Mouse (Mus musculus): ENCODE results near the gene Mier1. TPM values are rescaled to one million over a fixed set of nuclear protein-coding genes. Genes with fewer than 3 reads are reported as not detected.

Mier1 gene
- polyA plus RNA-seq, 1 experiment from 2014 or later, result 28.8 TPM

- Histone ChIP-seq H3K4me2 (ENCODE audit: low read length) (no peak overlapping the region), H3K27me3 (replicated peaks; ENCODE audit: control insufficient read depth, insufficient read depth, low read length) (no peaks in the 10 kb centered on the region), H3K4me3 (ENCODE audit: low read length) (no peak overlapping the region), H3K27ac (ENCODE audit: low read depth, low read length) (no peak overlapping the region), H3K4me1 (ENCODE audit: control insufficient read depth, insufficient read depth, low read depth, low read length) (peaks cover 3% of the 10 kb centered on the region; the same call in 1 of the 2 replicates), H3K9ac (ENCODE audit: low read depth, low read length) (no peak overlapping the region), H3K9me3 (ENCODE audit: control insufficient read depth, low read length) (no peaks in the 10 kb centered on the region), H3K36me3 (ENCODE audit: control insufficient read depth, insufficient read depth, low read length) (peaks cover 11% of the 10 kb centered on the region)
- no peak for ATAC-seq
- WGBS, result 82% methylated on average over 7 of the region's 7 CpGs
Measured at GRCm38 (mm10) chr4:103178635-103179318, 64.6 kb downstream of the Mier1 start.

GRCm38 (mm10) chr4:103179581-103179980 is 65.4 kb downstream of the Mier1 start:
- Histone ChIP-seq H3K36me3 (ENCODE audit: control insufficient read depth, insufficient read depth, low read length) (peaks cover 15% of the 10 kb centered on the region), H3K4me3 (ENCODE audit: low read length) (no peak overlapping the region), H3K9ac (ENCODE audit: low read depth, low read length) (no peak overlapping the region), H3K27me3 (replicated peaks; ENCODE audit: control insufficient read depth, insufficient read depth, low read length) (no peaks in the 10 kb centered on the region), H3K4me1 (ENCODE audit: control insufficient read depth, insufficient read depth, low read depth, low read length) (peaks cover 3% of the 10 kb centered on the region; the same call in 1 of the 2 replicates), H3K9me3 (ENCODE audit: control insufficient read depth, low read length) (no peaks in the 10 kb centered on the region), H3K4me2 (ENCODE audit: low read length) (no peak overlapping the region), H3K27ac (ENCODE audit: low read depth, low read length) (no peak overlapping the region)
- 50% methylated on average over 3 of the region's 3 CpGs for WGBS
- no peak for ATAC-seq

GRCm38 (mm10) chr4:103180300-103180888 is 66.2 kb downstream of the Mier1 start:
- H3K36me3 ChIP-seq (ENCODE audit: control insufficient read depth, insufficient read depth, low read length), result peaks cover 15% of the 10 kb centered on the region
- no peak overlapping the region for H3K9ac ChIP-seq (ENCODE audit: low read depth, low read length)
- ATAC-seq, result no peak
- no peak overlapping the region for H3K27ac ChIP-seq (ENCODE audit: low read depth, low read length)
- H3K4me2 ChIP-seq (ENCODE audit: low read length), result no peak overlapping the region
- 53% methylated on average over 8 of the region's 8 CpGs for WGBS
- no peak overlapping the region for H3K4me3 ChIP-seq (ENCODE audit: low read length)
- no peaks in the 10 kb centered on the region for H3K27me3 ChIP-seq (replicated peaks; ENCODE audit: control insufficient read depth, insufficient read depth, low read length)
- H3K4me1 ChIP-seq (ENCODE audit: control insufficient read depth, insufficient read depth, low read depth, low read length), result peaks cover 3% of the 10 kb centered on the region; the same call in 1 of the 2 replicates
- H3K9me3 ChIP-seq (ENCODE audit: control insufficient read depth, low read length), result no peaks in the 10 kb centered on the region

GRCm38 (mm10) chr4:103188786-103189640 is 74.8 kb downstream of the Mier1 start:
- Histone ChIP-seq H3K36me3 (ENCODE audit: control insufficient read depth, insufficient read depth, low read length) (peaks cover 20% of the 10 kb centered on the region), H3K27me3 (replicated peaks; ENCODE audit: control insufficient read depth, insufficient read depth, low read length) (no peaks in the 10 kb centered on the region), H3K4me2 (ENCODE audit: low read length) (no peak overlapping the region), H3K4me3 (ENCODE audit: low read length) (no peak overlapping the region), H3K4me1 (ENCODE audit: control insufficient read depth, insufficient read depth, low read depth, low read length) (no peaks in the 10 kb centered on the region), H3K27ac (ENCODE audit: low read depth, low read length) (no peak overlapping the region), H3K9ac (ENCODE audit: low read depth, low read length) (no peak overlapping the region), H3K9me3 (ENCODE audit: control insufficient read depth, low read length) (no peaks in the 10 kb centered on the region)
- ATAC-seq, result no peak
- WGBS, result 89% methylated on average over 8 of the region's 8 CpGs

GRCm38 (mm10) chr4:103192421-103192820 is 78.2 kb downstream of the Mier1 start:
- Histone ChIP-seq H3K27ac (ENCODE audit: low read depth, low read length) (no peak overlapping the region), H3K27me3 (replicated peaks; ENCODE audit: control insufficient read depth, insufficient read depth, low read length) (no peaks in the 10 kb centered on the region), H3K36me3 (ENCODE audit: control insufficient read depth, insufficient read depth, low read length) (peaks cover 12% of the 10 kb centered on the region), H3K4me3 (ENCODE audit: low read length) (no peak overlapping the region), H3K9me3 (ENCODE audit: control insufficient read depth, low read length) (no peaks in the 10 kb centered on the region), H3K4me1 (ENCODE audit: control insufficient read depth, insufficient read depth, low read depth, low read length) (no peaks in the 10 kb centered on the region), H3K9ac (ENCODE audit: low read depth, low read length) (no peak overlapping the region), H3K4me2 (ENCODE audit: low read length) (no peak overlapping the region)
- 89% methylated on average over 2 of the region's 2 CpGs for WGBS
- no peak for ATAC-seq

- H3K4me2 ChIP-seq (ENCODE audit: low read length), result no peak overlapping the region
- H3K4me1 ChIP-seq (ENCODE audit: control insufficient read depth, insufficient read depth, low read depth, low read length), result no peaks in the 10 kb centered on the region
- H3K9ac ChIP-seq (ENCODE audit: low read depth, low read length), result no peak overlapping the region
- no peak for ATAC-seq
- H3K36me3 ChIP-seq (ENCODE audit: control insufficient read depth, insufficient read depth, low read length), result 0 out of 2 replicates have a peak, but pooled peaks cover 9% of the 10 kb centered on the region
- no peak overlapping the region for H3K27ac ChIP-seq (ENCODE audit: low read depth, low read length)
- H3K9me3 ChIP-seq (ENCODE audit: control insufficient read depth, low read length), result no peaks in the 10 kb centered on the region
- no peak overlapping the region for H3K4me3 ChIP-seq (ENCODE audit: low read length)
- no peaks in the 10 kb centered on the region for H3K27me3 ChIP-seq (replicated peaks; ENCODE audit: control insufficient read depth, insufficient read depth, low read length)
- WGBS, result 88% methylated on average over 8 of the region's 8 CpGs
Measured at GRCm38 (mm10) chr4:103197401-103197800, 83.2 kb downstream of the Mier1 start.

- no peak for ATAC-seq
- no peaks in the 10 kb centered on the region for H3K4me1 ChIP-seq (ENCODE audit: control insufficient read depth, insufficient read depth, low read depth, low read length)
- whole genome bisulfite sequencing, result 49% methylated on average over 4 of the region's 4 CpGs
- no peak overlapping the region for H3K9ac ChIP-seq (ENCODE audit: low read depth, low read length)
- H3K36me3 ChIP-seq (ENCODE audit: control insufficient read depth, insufficient read depth, low read length), result peaks cover 9% of the 10 kb centered on the region; the same call in 1 of the 2 replicates
- H3K4me2 ChIP-seq (ENCODE audit: low read length), result no peak overlapping the region
- H3K9me3 ChIP-seq (ENCODE audit: control insufficient read depth, low read length), result no peaks in the 10 kb centered on the region
- H3K27ac ChIP-seq (ENCODE audit: low read depth, low read length), result no peak overlapping the region
- H3K4me3 ChIP-seq (ENCODE audit: low read length), result no peak overlapping the region
- no peaks in the 10 kb centered on the region for H3K27me3 ChIP-seq (replicated peaks; ENCODE audit: control insufficient read depth, insufficient read depth, low read length)
Measured at GRCm38 (mm10) chr4:103199086-103199485, 84.9 kb downstream of the Mier1 start.

- no peak overlapping the region for H3K4me2 ChIP-seq (ENCODE audit: low read length)
- no peaks in the 10 kb centered on the region for H3K9me3 ChIP-seq (ENCODE audit: control insufficient read depth, low read length)
- WGBS, result 100% methylated on average over 1 of the region's 1 CpGs
- no peak overlapping the region for H3K27ac ChIP-seq (ENCODE audit: low read depth, low read length)
- no peaks in the 10 kb centered on the region for H3K27me3 ChIP-seq (replicated peaks; ENCODE audit: control insufficient read depth, insufficient read depth, low read length)
- no peak overlapping the region for H3K9ac ChIP-seq (ENCODE audit: low read depth, low read length)
- H3K36me3 ChIP-seq (ENCODE audit: control insufficient read depth, insufficient read depth, low read length), result peaks cover 9% of the 10 kb centered on the region; the same call in 1 of the 2 replicates
- no peak; the same call in 1 of the 2 replicates for ATAC-seq
- H3K4me1 ChIP-seq (ENCODE audit: control insufficient read depth, insufficient read depth, low read depth, low read length), result no peaks in the 10 kb centered on the region
- H3K4me3 ChIP-seq (ENCODE audit: low read length), result no peak overlapping the region
Measured at GRCm38 (mm10) chr4:103200046-103200445, 85.9 kb downstream of the Mier1 start.

- Histone ChIP-seq H3K9ac (ENCODE audit: low read depth, low read length) (no peak overlapping the region), H3K27me3 (replicated peaks; ENCODE audit: control insufficient read depth, insufficient read depth, low read length) (no peaks in the 10 kb centered on the region), H3K36me3 (ENCODE audit: control insufficient read depth, insufficient read depth, low read length) (peaks cover 20% of the 10 kb centered on the region), H3K4me1 (ENCODE audit: control insufficient read depth, insufficient read depth, low read depth, low read length) (no peaks in the 10 kb centered on the region), H3K27ac (ENCODE audit: low read depth, low read length) (no peak overlapping the region), H3K4me2 (ENCODE audit: low read length) (no peak overlapping the region), H3K9me3 (ENCODE audit: control insufficient read depth, low read length) (no peaks in the 10 kb centered on the region), H3K4me3 (ENCODE audit: low read length) (no peak overlapping the region)
- 62% methylated on average over 2 of the region's 2 CpGs for WGBS
- no peak for ATAC-seq
Measured at GRCm38 (mm10) chr4:103203646-103204045, 89.5 kb downstream of the Mier1 start.
